Mouse (Mus musculus) bone marrow macrophage, adult 2 months (primary cell): Measurements from ENCODE around the gene Pcif1.

Experiments used
- CTCF ChIP-seq: IDR thresholded peaks from 2 replicates; pipeline ENCODE4 v1.5.1; 2012; ENCODE audit warnings: low read depth, mild to moderate bottlenecking, low read length, moderate library complexity
- POLR2A ChIP-seq: IDR thresholded peaks from 2 replicates; pipeline ENCODE4 v1.6.1; 2012; ENCODE audit warnings: mild to moderate bottlenecking, low read depth, low read length, borderline replicate concordance

DNA sequence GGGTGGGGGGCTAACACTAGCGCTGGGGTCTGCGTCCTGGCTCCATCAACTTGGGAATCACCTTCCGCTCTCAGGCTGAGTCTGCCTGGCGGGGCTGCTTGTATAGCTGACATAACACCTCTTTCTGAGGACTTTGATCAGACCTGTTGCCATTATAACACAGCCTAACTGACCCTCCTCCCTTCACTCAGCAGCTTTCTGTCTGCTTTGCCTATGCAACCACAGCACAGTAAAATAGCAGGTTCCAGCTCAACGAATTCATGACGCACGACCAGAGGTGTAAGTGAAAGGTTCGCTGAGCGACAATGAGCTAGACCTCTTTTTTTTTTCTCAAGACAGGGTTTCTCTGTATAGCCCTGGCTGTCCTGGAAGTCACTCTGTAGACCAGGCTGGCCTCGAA is 48.1 kb upstream of the Pcif1 start:
- TF ChIP-seq POLR2A = no peak
- no peak for TF ChIP-seq CTCF
